Mouse (Mus musculus): ENCODE results near the gene Dusp15. TPM values are rescaled to one million over a fixed set of nuclear protein-coding genes. Genes with fewer than 3 reads are reported as not detected.

The Dusp15 gene
- polyA plus RNA-seq, 1 experiment from 2014 or later, result 0.06 TPM

- H3K4me3 ChIP-seq (replicated peaks; ENCODE audit: low read length), result no peak overlapping the region
- H3K36me3 ChIP-seq (ENCODE audit: control insufficient read depth, insufficient read depth, low read length), result no peaks in the 10 kb centered on the region
- H3K27me3 ChIP-seq (ENCODE audit: control insufficient read depth, insufficient read depth, low read length), result no peaks in the 10 kb centered on the region
- WGBS, result 66% methylated on average over 9 of the region's 9 CpGs
- H3K9me3 ChIP-seq (replicated peaks; ENCODE audit: control insufficient read depth, low read length), result no peaks in the 10 kb centered on the region
- 0 out of 2 replicates have a peak overlapping the region, but pooled peaks have one; percentile 26 for H3K9ac ChIP-seq (ENCODE audit: low read length)
- no peak overlapping the region for H3K4me2 ChIP-seq (ENCODE audit: low read depth, low read length)
- no peak for ATAC-seq (ENCODE audit: insufficient read depth, low FRiP score)
- H3K27ac ChIP-seq (ENCODE audit: low read length), result no peak overlapping the region
- peaks cover 20% of the 10 kb centered on the region for H3K4me1 ChIP-seq (ENCODE audit: control insufficient read depth, insufficient read depth, low read length)
Measured at GRCm38 (mm10) chr2:152926896-152927295, 24.6 kb downstream of the Dusp15 start.

- WGBS, result 42% methylated on average over 11 of the region's 11 CpGs
- peak overlapping the region; percentile 78 for H3K27ac ChIP-seq (ENCODE audit: low read length)
- H3K9me3 ChIP-seq (replicated peaks; ENCODE audit: control insufficient read depth, low read length), result no peaks in the 10 kb centered on the region
- H3K36me3 ChIP-seq (ENCODE audit: control insufficient read depth, insufficient read depth, low read length), result no peaks in the 10 kb centered on the region
- H3K4me1 ChIP-seq (ENCODE audit: control insufficient read depth, insufficient read depth, low read length), result peaks cover 15% of the 10 kb centered on the region
- peak overlapping the region; percentile 57 for H3K9ac ChIP-seq (ENCODE audit: low read length)
- no peak overlapping the region for H3K4me3 ChIP-seq (replicated peaks; ENCODE audit: low read length)
- peak; percentile 76 for ATAC-seq (ENCODE audit: insufficient read depth, low FRiP score)
- H3K4me2 ChIP-seq (ENCODE audit: low read depth, low read length), result no peak overlapping the region
- no peaks in the 10 kb centered on the region for H3K27me3 ChIP-seq (ENCODE audit: control insufficient read depth, insufficient read depth, low read length)
Measured at GRCm38 (mm10) chr2:152925189-152925872, 26.2 kb downstream of the Dusp15 start.

DNA sequence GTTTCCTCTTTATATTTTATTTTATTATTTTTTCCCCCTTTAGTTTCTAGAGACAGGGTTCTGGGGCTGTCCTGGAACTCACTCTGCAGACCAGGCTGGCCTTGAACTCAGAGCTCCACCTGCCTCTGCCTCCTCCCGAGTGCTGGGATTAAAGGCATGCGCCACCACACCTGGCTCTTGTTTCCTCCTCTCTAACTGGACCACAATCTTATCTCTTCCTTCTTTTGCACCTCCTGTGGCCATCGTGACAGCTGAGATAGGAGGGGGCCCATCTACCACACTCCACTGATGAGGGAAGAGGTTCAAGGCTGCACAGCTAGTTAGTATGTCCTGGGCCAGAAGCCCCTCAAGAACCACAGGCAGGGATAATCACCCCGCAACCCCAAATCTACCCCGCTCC lies 27.0 kb downstream of the Dusp15 start:
- peak overlapping the region; percentile 78; the same call in 1 of the 2 replicates for H3K27ac ChIP-seq (ENCODE audit: low read length)
- no peak overlapping the region for H3K4me2 ChIP-seq (ENCODE audit: low read depth, low read length)
- H3K9ac ChIP-seq (ENCODE audit: low read length), result no peak overlapping the region
- H3K4me1 ChIP-seq (ENCODE audit: control insufficient read depth, insufficient read depth, low read length), result peaks cover 15% of the 10 kb centered on the region
- no peaks in the 10 kb centered on the region for H3K27me3 ChIP-seq (ENCODE audit: control insufficient read depth, insufficient read depth, low read length)
- WGBS, result 70% methylated on average over 5 of the region's 5 CpGs
- no peak overlapping the region for H3K4me3 ChIP-seq (replicated peaks; ENCODE audit: low read length)
- no peaks in the 10 kb centered on the region for H3K36me3 ChIP-seq (ENCODE audit: control insufficient read depth, insufficient read depth, low read length)
- no peaks in the 10 kb centered on the region for H3K9me3 ChIP-seq (replicated peaks; ENCODE audit: control insufficient read depth, low read length)
- ATAC-seq (ENCODE audit: insufficient read depth, low FRiP score), result no peak

DNA sequence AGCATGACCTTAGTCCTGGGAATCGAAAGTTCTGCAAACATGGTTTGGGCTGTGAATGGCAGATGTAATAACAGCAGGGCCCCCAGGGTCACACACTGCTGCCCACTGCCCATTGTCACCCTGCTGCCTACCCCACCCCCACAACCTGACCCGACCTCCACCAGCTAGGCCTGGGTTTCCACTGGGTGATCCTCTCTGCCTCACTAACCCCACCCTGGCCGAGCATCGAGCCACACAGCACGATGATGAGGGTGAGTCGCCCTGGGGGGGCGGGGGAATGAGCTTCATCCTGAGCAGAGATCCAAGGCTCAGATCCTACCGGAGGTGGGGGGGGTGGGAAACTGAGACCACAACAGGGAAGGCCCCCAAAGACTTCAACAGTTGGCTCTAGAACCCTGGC lies 27.4 kb downstream of the Dusp15 start:
- Histone ChIP-seq H3K27me3 (ENCODE audit: control insufficient read depth, insufficient read depth, low read length) (no peaks in the 10 kb centered on the region), H3K4me2 (ENCODE audit: low read depth, low read length) (no peak overlapping the region), H3K4me3 (replicated peaks; ENCODE audit: low read length) (no peak overlapping the region), H3K4me1 (ENCODE audit: control insufficient read depth, insufficient read depth, low read length) (peaks cover 15% of the 10 kb centered on the region), H3K36me3 (ENCODE audit: control insufficient read depth, insufficient read depth, low read length) (no peaks in the 10 kb centered on the region), H3K9me3 (replicated peaks; ENCODE audit: control insufficient read depth, low read length) (no peaks in the 10 kb centered on the region), H3K9ac (ENCODE audit: low read length) (no peak overlapping the region), H3K27ac (ENCODE audit: low read length) (no peak overlapping the region)
- 49% methylated on average over 8 of the region's 8 CpGs for WGBS
- ATAC-seq (ENCODE audit: insufficient read depth, low FRiP score), result no peak

- no peak overlapping the region for H3K9ac ChIP-seq (ENCODE audit: low read length)
- H3K27ac ChIP-seq (ENCODE audit: low read length), result no peak overlapping the region
- H3K9me3 ChIP-seq (replicated peaks; ENCODE audit: control insufficient read depth, low read length), result no peaks in the 10 kb centered on the region
- H3K4me1 ChIP-seq (ENCODE audit: control insufficient read depth, insufficient read depth, low read length), result peaks cover 11% of the 10 kb centered on the region; the same call in 1 of the 2 replicates
- no peak for ATAC-seq (ENCODE audit: insufficient read depth, low FRiP score)
- 78% methylated on average over 3 of the region's 3 CpGs for WGBS
- H3K36me3 ChIP-seq (ENCODE audit: control insufficient read depth, insufficient read depth, low read length), result no peaks in the 10 kb centered on the region
- no peak overlapping the region for H3K4me3 ChIP-seq (replicated peaks; ENCODE audit: low read length)
- no peaks in the 10 kb centered on the region for H3K27me3 ChIP-seq (ENCODE audit: control insufficient read depth, insufficient read depth, low read length)
- no peak overlapping the region for H3K4me2 ChIP-seq (ENCODE audit: low read depth, low read length)
Measured at GRCm38 (mm10) chr2:152923621-152924020, 27.9 kb downstream of the Dusp15 start.

DNA sequence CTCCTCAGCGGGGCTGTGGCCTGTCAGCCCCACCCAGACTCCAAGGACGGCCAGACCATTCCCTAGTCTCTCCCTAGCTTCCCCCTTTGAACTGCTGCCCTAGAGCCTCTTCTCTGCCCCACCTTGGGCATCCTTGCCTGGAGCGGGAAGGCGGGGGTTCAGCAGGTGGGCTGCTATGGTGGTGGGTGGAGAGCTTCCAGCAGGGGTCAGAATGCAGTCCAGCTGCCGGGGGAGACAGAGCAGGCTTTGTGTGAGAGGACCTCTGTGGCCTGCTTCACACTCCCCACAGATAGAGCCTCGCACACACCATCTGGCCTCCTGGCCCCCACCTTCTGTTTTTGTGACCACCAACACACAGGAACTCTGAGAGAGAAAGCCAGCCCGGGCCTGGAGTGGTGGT lies 29.1 kb downstream of the Dusp15 start:
- H3K9ac ChIP-seq (ENCODE audit: low read length), result no peak overlapping the region
- peaks cover 11% of the 10 kb centered on the region; the same call in 1 of the 2 replicates for H3K4me1 ChIP-seq (ENCODE audit: control insufficient read depth, insufficient read depth, low read length)
- no peak for ATAC-seq (ENCODE audit: insufficient read depth, low FRiP score)
- 34% methylated on average over 6 of the region's 7 CpGs for WGBS
- H3K4me3 ChIP-seq (replicated peaks; ENCODE audit: low read length), result no peak overlapping the region
- no peak overlapping the region for H3K27ac ChIP-seq (ENCODE audit: low read length)
- H3K4me2 ChIP-seq (ENCODE audit: low read depth, low read length), result no peak overlapping the region
- no peaks in the 10 kb centered on the region; the same call in 1 of the 2 replicates for H3K27me3 ChIP-seq (ENCODE audit: control insufficient read depth, insufficient read depth, low read length)
- no peaks in the 10 kb centered on the region for H3K9me3 ChIP-seq (replicated peaks; ENCODE audit: control insufficient read depth, low read length)
- H3K36me3 ChIP-seq (ENCODE audit: control insufficient read depth, insufficient read depth, low read length), result no peaks in the 10 kb centered on the region

DNA sequence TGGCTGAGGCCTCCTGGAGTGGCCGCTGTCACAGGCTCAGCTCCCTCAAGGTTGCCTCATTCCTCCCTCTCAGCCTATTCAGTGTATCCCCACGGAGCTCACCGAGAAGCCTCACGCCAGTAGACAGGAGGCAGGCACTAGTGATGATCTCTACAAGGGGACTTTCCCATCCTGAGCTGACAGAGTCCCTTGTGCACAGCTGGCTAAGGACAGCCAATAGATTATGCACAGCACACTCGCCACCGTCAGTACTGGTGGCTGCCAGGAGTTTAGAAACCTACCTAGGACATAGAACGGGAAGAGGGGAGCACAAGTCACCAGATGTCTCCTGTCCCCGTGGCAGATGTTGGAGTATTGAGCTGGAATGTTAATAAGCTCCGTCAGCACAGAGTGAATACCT lies 33.8 kb downstream of the Dusp15 start:
- Histone ChIP-seq H3K4me1 (ENCODE audit: control insufficient read depth, insufficient read depth, low read length) (peaks cover 2% of the 10 kb centered on the region; the same call in 1 of the 2 replicates), H3K4me3 (replicated peaks; ENCODE audit: low read length) (no peak overlapping the region), H3K36me3 (ENCODE audit: control insufficient read depth, insufficient read depth, low read length) (no peaks in the 10 kb centered on the region), H3K4me2 (ENCODE audit: low read depth, low read length) (no peak overlapping the region), H3K9ac (ENCODE audit: low read length) (no peak overlapping the region), H3K9me3 (replicated peaks; ENCODE audit: control insufficient read depth, low read length) (no peaks in the 10 kb centered on the region), H3K27ac (ENCODE audit: low read length) (no peak overlapping the region), H3K27me3 (ENCODE audit: control insufficient read depth, insufficient read depth, low read length) (peaks cover 14% of the 10 kb centered on the region)
- ATAC-seq (ENCODE audit: insufficient read depth, low FRiP score), result no peak
- 44% methylated on average over 9 of the region's 9 CpGs for WGBS

DNA sequence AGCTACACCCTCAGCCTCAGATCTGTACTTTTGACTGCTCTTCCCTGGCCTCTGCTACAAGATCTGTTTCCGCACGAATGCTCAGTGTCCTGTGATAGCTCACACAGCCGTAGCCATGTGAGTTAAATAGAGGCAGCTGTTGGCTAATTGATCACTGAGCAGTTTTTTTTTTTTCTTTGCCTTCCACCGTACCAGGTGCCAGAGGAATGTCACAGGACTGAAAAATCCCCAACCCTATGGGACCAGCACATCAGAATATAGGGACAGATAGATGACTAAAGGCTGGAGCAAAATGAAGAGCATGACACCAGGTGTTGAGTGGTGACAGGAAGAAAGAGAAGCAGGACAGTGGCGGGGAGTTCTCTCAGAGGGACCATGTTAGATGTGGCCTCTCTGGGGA lies 35.4 kb downstream of the Dusp15 start:
- Histone ChIP-seq H3K9me3 (replicated peaks; ENCODE audit: control insufficient read depth, low read length) (no peaks in the 10 kb centered on the region), H3K9ac (ENCODE audit: low read length) (no peak overlapping the region), H3K27ac (ENCODE audit: low read length) (no peak overlapping the region), H3K27me3 (ENCODE audit: control insufficient read depth, insufficient read depth, low read length) (peaks cover 29% of the 10 kb centered on the region), H3K4me1 (ENCODE audit: control insufficient read depth, insufficient read depth, low read length) (peaks cover 2% of the 10 kb centered on the region; the same call in 1 of the 2 replicates), H3K4me2 (ENCODE audit: low read depth, low read length) (no peak overlapping the region), H3K4me3 (replicated peaks; ENCODE audit: low read length) (no peak overlapping the region), H3K36me3 (ENCODE audit: control insufficient read depth, insufficient read depth, low read length) (no peaks in the 10 kb centered on the region)
- 48% methylated on average over 5 of the region's 5 CpGs for WGBS
- no peak for ATAC-seq (ENCODE audit: insufficient read depth, low FRiP score)

DNA sequence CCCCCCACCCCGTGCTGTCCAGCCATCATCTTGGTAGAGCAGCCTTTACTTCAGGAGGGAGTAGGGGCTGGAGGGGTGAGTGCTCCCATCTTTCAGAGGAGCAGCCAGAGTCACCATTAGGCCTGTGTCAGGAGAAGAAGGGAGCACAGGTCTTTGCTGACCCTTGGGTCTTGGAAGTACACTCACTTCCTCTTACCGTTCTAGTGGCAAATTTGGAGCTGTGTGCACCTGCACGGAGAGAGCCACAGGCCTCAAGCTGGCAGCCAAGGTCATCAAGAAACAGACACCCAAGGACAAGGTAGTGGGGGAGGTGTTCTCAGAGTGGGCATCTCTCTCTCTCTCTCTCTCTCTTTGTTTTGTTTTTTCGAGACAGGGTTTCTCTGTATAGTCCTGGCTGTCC lies 36.0 kb downstream of the Dusp15 start:
- H3K9ac ChIP-seq (ENCODE audit: low read length), result no peak overlapping the region
- no peak overlapping the region for H3K27ac ChIP-seq (ENCODE audit: low read length)
- H3K9me3 ChIP-seq (replicated peaks; ENCODE audit: control insufficient read depth, low read length), result no peaks in the 10 kb centered on the region
- no peak for ATAC-seq (ENCODE audit: insufficient read depth, low FRiP score)
- H3K4me1 ChIP-seq (ENCODE audit: control insufficient read depth, insufficient read depth, low read length), result peaks cover 2% of the 10 kb centered on the region; the same call in 1 of the 2 replicates
- peaks cover 35% of the 10 kb centered on the region for H3K27me3 ChIP-seq (ENCODE audit: control insufficient read depth, insufficient read depth, low read length)
- no peaks in the 10 kb centered on the region for H3K36me3 ChIP-seq (ENCODE audit: control insufficient read depth, insufficient read depth, low read length)
- no peak overlapping the region for H3K4me2 ChIP-seq (ENCODE audit: low read depth, low read length)
- WGBS, result 63% methylated on average over 4 of the region's 4 CpGs
- H3K4me3 ChIP-seq (replicated peaks; ENCODE audit: low read length), result no peak overlapping the region

Measured in stomach, embryonic 16.5 days (tissue).